Mouse (Mus musculus) heart, embryonic 14.5 days (tissue): ENCODE measurements around the gene Trpm4. TPM values are rescaled to one million over a fixed set of nuclear protein-coding genes. Genes with fewer than 3 reads are reported as not detected.
A peak's percentile ranks its signal among the peaks of the same experiment; 100 is the strongest.

Experiments
- ATAC-seq: fragments of 200-750 bp; cut with Nextera tagmentation; 2 replicates; pipeline ENCODE4 v1.8.0; 2017; ENCODE audit warnings: low read depth, moderate TSS enrichment; ENCODE audit not compliant: insufficient number of reproducible peaks, insufficient read depth, low FRiP score
- H3K27ac ChIP-seq, 2 experiments: fragments of 200-500 bp in 1 of 2; fragments of 300-500 bp in 1 of 2; sonication (generic) in 1 of 2; replicated peaks in 1 of 2; 2 replicates each; pipeline ENCODE4 v1.5.1; 2012 to 2014; ENCODE audit warnings: low read depth in 2 of 2, low read length in 2 of 2, control low read depth in 1 of 2, mild to moderate bottlenecking in 1 of 2, mixed read lengths in 1 of 2; ENCODE audit not compliant: control insufficient read depth in 1 of 2, insufficient read depth in 1 of 2
- H3K27me3 ChIP-seq: fragments of 300-500 bp; sonication (generic); 2 replicates; pipeline ENCODE4 v1.6.1; 2014; ENCODE audit warnings: mild to moderate bottlenecking, low read length, control low read depth; ENCODE audit not compliant: control insufficient read depth, insufficient read depth
- H3K36me3 ChIP-seq: fragments of 300-500 bp; sonication (generic); 2 replicates; pipeline ENCODE4 v1.6.1; 2014; ENCODE audit warnings: mild to moderate bottlenecking, control low read depth, low read length, mixed read lengths; ENCODE audit not compliant: control insufficient read depth, insufficient read depth
- H3K4me1 ChIP-seq, 2 experiments: fragments of 200-500 bp in 1 of 2; fragments of 300-500 bp in 1 of 2; sonication (generic) in 1 of 2; 2 replicates each; pipeline ENCODE4 v1.6.1; 2012 to 2014; ENCODE audit warnings: low read length in 2 of 2, control low read depth in 1 of 2, mixed read lengths in 1 of 2; ENCODE audit not compliant: control insufficient read depth in 2 of 2, insufficient read depth in 2 of 2
- H3K4me2 ChIP-seq: fragments of 300-500 bp; sonication (generic); 2 replicates; pipeline ENCODE4 v1.6.1; 2014; ENCODE audit warnings: mild to moderate bottlenecking, low read length
- H3K4me3 ChIP-seq, 2 experiments: fragments of 200-500 bp in 1 of 2; fragments of 300-500 bp in 1 of 2; sonication (generic) in 1 of 2; 2 replicates each; pipeline ENCODE4 v1.5.1; 2012 to 2014; ENCODE audit warnings: low read length in 2 of 2, mild to moderate bottlenecking in 2 of 2, control low read depth in 1 of 2, low read depth in 1 of 2, moderate library complexity in 1 of 2; ENCODE audit not compliant: control insufficient read depth in 1 of 2, insufficient read depth in 1 of 2
- H3K9ac ChIP-seq: fragments of 300-500 bp; sonication (generic); 2 replicates; pipeline ENCODE4 v1.6.1; 2014; ENCODE audit warnings: mild to moderate bottlenecking, low read length
- H3K9me3 ChIP-seq: fragments of 300-500 bp; sonication (generic); 2 replicates; pipeline ENCODE4 v1.6.1; 2016; ENCODE audit warnings: low read length, control low read depth; ENCODE audit not compliant: control insufficient read depth
- WGBS: fragments of 180-500 bp; shearing (Covaris S2); extraction: QIAGEN DNeasy Blood & Tissue Kit; methylation state at CpG from one replicate; pipeline ENCODE4 v1.1.7; 2014; 5-methylcytosine and 5-hydroxymethylcytosine counted together
- polyA plus RNA-seq: library from polyadenylated mRNA; unstranded; fragments of >200 nt; fragmentation: Nextera tagmentation; extraction: Ambion mirVana; gene quantifications from 2 replicates; pipeline ENCODE4 v1.2.1, GENCODE M21; 2014

Trpm4 gene
- polyA plus RNA-seq, 1 experiment from 2014 or later, result 12.4 TPM

GRCm38 (mm10) chr7:45342081-45342480 is 8.5 kb upstream of the Trpm4 start:
- H3K27me3 ChIP-seq, result peaks cover 3% of the 10 kb centered on the region; the same call in 1 of the 2 replicates
- H3K9me3 ChIP-seq, result no peaks in the 10 kb centered on the region
- no peak overlapping the region for H3K9ac ChIP-seq
- no peak overlapping the region for H3K4me3 ChIP-seq
- H3K27ac ChIP-seq, result no peak overlapping the region
- no peak overlapping the region for H3K4me2 ChIP-seq
- no peaks in the 10 kb centered on the region for H3K36me3 ChIP-seq
- no peak for ATAC-seq
- 81% methylated on average over 11 of the region's 11 CpGs for WGBS
- H3K4me1 ChIP-seq, result peaks cover 36% of the 10 kb centered on the region in 2 experiments

- 3% methylated on average over 8 of the region's 8 CpGs for WGBS
- Histone ChIP-seq H3K27me3 (peaks cover 3% of the 10 kb centered on the region; the same call in 1 of the 2 replicates), H3K9me3 (no peaks in the 10 kb centered on the region), H3K4me3 (peak overlapping the region; percentile 43 to 54; a peak in 2 of 4 replicates), H3K36me3 (no peaks in the 10 kb centered on the region), H3K9ac (no peak overlapping the region), H3K4me2 (peak overlapping the region; percentile 92), H3K4me1 (peaks cover 37 to 38% of the 10 kb centered on the region in 2 experiments), H3K27ac (0 out of 4 replicates have a peak overlapping the region, but pooled peaks of 1 of the 2 experiments have one; percentile 17)
- ATAC-seq, result peak; percentile 15; the same call in 1 of the 2 replicates
Measured at GRCm38 (mm10) chr7:45341303-45341702, 7.7 kb upstream of the Trpm4 start.

- no peaks in the 10 kb centered on the region for H3K36me3 ChIP-seq
- H3K4me3 ChIP-seq, result peak overlapping the region; percentile 43 to 54
- H3K4me2 ChIP-seq, result peak overlapping the region; percentile 92
- no peak for ATAC-seq
- no peaks in the 10 kb centered on the region for H3K9me3 ChIP-seq
- 2% methylated on average over 11 of the region's 11 CpGs for WGBS
- H3K9ac ChIP-seq, result peak overlapping the region; percentile 78
- peaks cover 3% of the 10 kb centered on the region; the same call in 1 of the 2 replicates for H3K27me3 ChIP-seq
- peaks cover 38% of the 10 kb centered on the region in 2 experiments for H3K4me1 ChIP-seq
- H3K27ac ChIP-seq, result 0 out of 4 replicates have a peak overlapping the region, but pooled peaks of 1 of the 2 experiments have one; percentile 17
Measured at GRCm38 (mm10) chr7:45340669-45341068, 7.1 kb upstream of the Trpm4 start.

GRCm38 (mm10) chr7:45340066-45340442 is 6.5 kb upstream of the Trpm4 start:
- no peak for ATAC-seq
- H3K9ac ChIP-seq, result peak overlapping the region; percentile 78
- peaks cover 3% of the 10 kb centered on the region; the same call in 1 of the 2 replicates for H3K27me3 ChIP-seq
- peak overlapping the region; percentile 43 to 54 for H3K4me3 ChIP-seq
- peak overlapping the region; percentile 92 for H3K4me2 ChIP-seq
- peaks cover 44% of the 10 kb centered on the region in 2 experiments for H3K4me1 ChIP-seq
- H3K9me3 ChIP-seq, result no peaks in the 10 kb centered on the region
- no peaks in the 10 kb centered on the region for H3K36me3 ChIP-seq
- H3K27ac ChIP-seq, result no peak overlapping the region
- WGBS, result 2% methylated on average over 11 of the region's 11 CpGs

- 0 out of 4 replicates have a peak overlapping the region, but pooled peaks of 1 of the 2 experiments have one; percentile 38 for H3K27ac ChIP-seq
- H3K4me2 ChIP-seq, result peak overlapping the region; percentile 92
- no peaks in the 10 kb centered on the region for H3K36me3 ChIP-seq
- H3K9ac ChIP-seq, result peak overlapping the region; percentile 78
- H3K9me3 ChIP-seq, result no peaks in the 10 kb centered on the region
- peaks cover 3% of the 10 kb centered on the region; the same call in 1 of the 2 replicates for H3K27me3 ChIP-seq
- under 1% methylated on average over 37 of the region's 39 CpGs for WGBS
- ATAC-seq, result peak; percentile 41
- H3K4me1 ChIP-seq, result peaks cover 47 to 49% of the 10 kb centered on the region in 2 experiments
- peak overlapping the region; percentile 43 to 54 for H3K4me3 ChIP-seq
Measured at GRCm38 (mm10) chr7:45339410-45340065, 6.0 kb upstream of the Trpm4 start.

GRCm38 (mm10) chr7:45338161-45338911 is 4.8 kb upstream of the Trpm4 start:
- 3% methylated on average over 14 of the region's 14 CpGs for WGBS
- peak overlapping the region; percentile 92 for H3K4me2 ChIP-seq
- H3K4me1 ChIP-seq, result peaks cover 51 to 56% of the 10 kb centered on the region in 2 experiments
- no peaks in the 10 kb centered on the region for H3K9me3 ChIP-seq
- H3K9ac ChIP-seq, result peak overlapping the region; percentile 78; the same call in 1 of the 2 replicates
- ATAC-seq, result no peak
- H3K27ac ChIP-seq, result no peak overlapping the region
- peak overlapping the region; percentile 5 to 54; a peak in 3 of 4 replicates for H3K4me3 ChIP-seq
- no peaks in the 10 kb centered on the region for H3K36me3 ChIP-seq
- peaks cover 3% of the 10 kb centered on the region; the same call in 1 of the 2 replicates for H3K27me3 ChIP-seq

GRCm38 (mm10) chr7:45337469-45337868 is 3.9 kb upstream of the Trpm4 start:
- Histone ChIP-seq H3K27ac (no peak overlapping the region), H3K27me3 (peaks cover 1% of the 10 kb centered on the region; the same call in 1 of the 2 replicates), H3K36me3 (no peaks in the 10 kb centered on the region), H3K4me2 (peak overlapping the region; percentile 92), H3K4me3 (peak overlapping the region; percentile 7 to 27; a peak in 2 of 4 replicates), H3K4me1 (peaks cover 55 to 60% of the 10 kb centered on the region in 2 experiments), H3K9ac (peak overlapping the region; percentile 34; the same call in 1 of the 2 replicates), H3K9me3 (no peaks in the 10 kb centered on the region)
- WGBS, result 19% methylated on average over 4 of the region's 4 CpGs
- no peak for ATAC-seq
